Mouse (Mus musculus) erythroblast, embryonic 14.5 days (primary cell): ENCODE measurements around the gene AL607142.1.

Experiments
- GATA1 ChIP-seq: IDR thresholded peaks from 2 replicates; pipeline ENCODE4 v1.6.1; 2012; ENCODE audit warnings: low read length, inconsistent platforms, mixed read lengths
- TAL1 ChIP-seq: IDR thresholded peaks from 3 replicates; pipeline ENCODE4 v1.6.1; 2012; ENCODE audit warnings: low read length, inconsistent platforms, mixed read lengths

- TF ChIP-seq GATA1 (no peak), TAL1 (no peak)
Measured at GRCm38 (mm10) chr4:120074061-120074460, 9.3 kb downstream of the AL607142.1 start.
